Mouse (Mus musculus) midbrain, embryonic 12.5 days (tissue): Measurements from ENCODE around the gene Il31. TPM values are rescaled to one million over a fixed set of nuclear protein-coding genes. Genes with fewer than 3 reads are reported as not detected.
A peak's percentile ranks its signal among the peaks of the same experiment; 100 is the strongest.

Source experiments
- ATAC-seq: fragments of 200-750 bp; cut with Nextera tagmentation; 2 replicates; pipeline ENCODE4 v1.8.0; 2017; ENCODE audit warnings: low read depth, moderate TSS enrichment, moderate library complexity; ENCODE audit not compliant: low FRiP score
- H3K27ac ChIP-seq: fragments of 300-500 bp; sonication (generic); replicated peaks from 2 replicates; pipeline ENCODE4 v1.5.1; 2016; ENCODE audit warnings: mild to moderate bottlenecking
- H3K27me3 ChIP-seq: fragments of 300-500 bp; sonication (generic); 2 replicates; pipeline ENCODE4 v1.6.1; 2016; ENCODE audit warnings: mild to moderate bottlenecking
- H3K36me3 ChIP-seq: fragments of 300-500 bp; sonication (generic); 2 replicates; pipeline ENCODE4 v1.6.1; 2016
- H3K4me1 ChIP-seq: fragments of 300-500 bp; sonication (generic); 2 replicates; pipeline ENCODE4 v1.6.1; 2016
- H3K4me2 ChIP-seq: fragments of 300-500 bp; sonication (generic); replicated peaks from 2 replicates; pipeline ENCODE4 v1.6.1; 2016; ENCODE audit warnings: mild to moderate bottlenecking, moderate library complexity
- H3K4me3 ChIP-seq: fragments of 300-500 bp; sonication (generic); 2 replicates; pipeline ENCODE4 v1.5.1; 2016; ENCODE audit warnings: mild to moderate bottlenecking
- H3K9ac ChIP-seq: fragments of 300-500 bp; sonication (generic); replicated peaks from 2 replicates; pipeline ENCODE4 v1.6.1; 2016; ENCODE audit warnings: mild to moderate bottlenecking, moderate library complexity
- H3K9me3 ChIP-seq: fragments of 300-500 bp; sonication (generic); 2 replicates; pipeline ENCODE4 v1.6.1; 2016; ENCODE audit warnings: mild to moderate bottlenecking
- WGBS: fragments of 180-500 bp; shearing (Covaris S2); methylation state at CpG from one replicate; pipeline ENCODE4 v1.1.7; 2016; 5-methylcytosine and 5-hydroxymethylcytosine counted together
- polyA plus RNA-seq: library from polyadenylated mRNA; unstranded; fragments of >200 nt; fragmentation: Nextera tagmentation; extraction: Ambion mirVana; gene quantifications from 2 replicates; pipeline ENCODE4 v1.2.1, GENCODE M21; 2016

Gene Il31
- polyA plus RNA-seq = not detected in 2 replicates

DNA sequence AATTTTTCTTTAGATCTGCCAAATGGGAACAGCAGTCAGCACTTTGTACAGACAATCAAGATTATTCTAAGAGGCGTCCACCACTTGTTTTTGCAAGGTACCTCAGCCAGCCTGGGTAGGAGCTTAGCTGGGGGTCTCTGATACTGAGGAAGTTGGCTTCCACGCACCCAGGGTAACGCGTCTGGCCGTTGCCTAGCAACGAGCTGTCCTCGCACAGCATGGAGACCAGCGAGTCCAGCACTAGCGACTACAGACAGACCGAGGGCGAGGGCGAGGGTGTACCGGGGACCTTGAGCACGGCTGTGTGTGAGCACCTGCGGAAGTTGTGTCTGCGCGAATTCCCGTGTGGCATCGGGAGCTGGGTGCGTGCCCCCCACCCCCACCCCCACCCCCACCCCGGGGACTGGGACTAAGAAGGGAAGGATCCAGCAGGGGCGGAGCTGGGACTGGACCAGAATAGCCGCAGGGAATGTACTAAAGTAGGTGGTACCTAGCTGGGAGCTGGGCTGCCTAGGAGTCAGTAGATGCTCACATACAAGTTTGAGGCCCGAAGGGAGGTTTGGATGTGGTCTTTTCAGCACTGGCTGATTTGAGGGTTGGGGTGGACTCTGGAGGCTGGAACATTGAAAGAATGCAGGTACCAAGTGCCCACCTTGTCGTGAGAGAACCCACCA lies at the start of gene Il31, which contains the start of gene Lrrc43:
Gene Il31, minus strand, starts transcription at position 378 of the 674 bp plus-strand sequence.
Gene Lrrc43, plus strand, starts transcription at position 194 of the 674 bp plus-strand sequence.
- Histone ChIP-seq H3K27ac (no peak within 1 kb of the TSS), H3K4me2 (peak within 1 kb of the TSS; percentile 61), H3K4me1 (peaks cover 9% of the 10 kb centered on the region), H3K27me3 (peaks cover 13% of the 10 kb centered on the region), H3K36me3 (no peaks in the 10 kb centered on the region), H3K4me3 (peak within 1 kb of the TSS; percentile 33), H3K9me3 (no peaks in the 10 kb centered on the region), H3K9ac (peak within 1 kb of the TSS; percentile 28; the same call in 1 of the 2 replicates)
- 5% methylated on average over 25 of the region's 25 CpGs for WGBS
- ATAC-seq = peak; percentile 72; the same call in 1 of the 2 replicates

DNA sequence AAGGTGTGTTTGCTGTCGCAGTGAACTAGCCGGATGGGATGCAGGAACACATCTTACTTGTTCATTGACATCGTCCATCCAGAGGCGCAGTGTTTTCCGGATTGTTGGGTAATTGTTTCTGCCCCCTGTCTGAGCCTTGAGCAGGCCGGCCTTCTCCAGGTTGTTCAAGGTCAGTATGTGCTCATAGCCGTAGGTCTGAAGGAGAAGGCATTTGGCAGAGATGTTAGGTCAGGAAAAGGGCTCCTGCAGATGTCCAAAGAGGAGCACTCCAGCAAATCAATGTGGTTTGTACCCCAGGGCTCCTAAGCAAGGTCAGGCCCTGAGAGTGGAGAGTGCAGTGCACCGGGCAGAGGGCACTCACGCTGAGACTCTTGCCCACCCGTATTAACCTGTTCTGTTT lies 44.5 kb upstream of the Il31 start:
- Histone ChIP-seq H3K4me1 (no peaks in the 10 kb centered on the region), H3K9me3 (no peaks in the 10 kb centered on the region), H3K36me3 (peaks cover 80% of the 10 kb centered on the region), H3K27ac (no peak overlapping the region), H3K27me3 (no peaks in the 10 kb centered on the region), H3K4me3 (no peak overlapping the region), H3K4me2 (no peak overlapping the region), H3K9ac (no peak overlapping the region)
- WGBS = 94% methylated on average over 10 of the region's 10 CpGs
- ATAC-seq = no peak

- peaks cover 74% of the 10 kb centered on the region for H3K36me3 ChIP-seq
- H3K27me3 ChIP-seq = peaks cover 5% of the 10 kb centered on the region; the same call in 1 of the 2 replicates
- no peak overlapping the region for H3K9ac ChIP-seq
- no peaks in the 10 kb centered on the region for H3K9me3 ChIP-seq
- no peak for ATAC-seq
- WGBS = 92% methylated on average over 8 of the region's 8 CpGs
- H3K4me3 ChIP-seq = no peak overlapping the region
- H3K27ac ChIP-seq = no peak overlapping the region
- H3K4me1 ChIP-seq = peaks cover 3% of the 10 kb centered on the region; the same call in 1 of the 2 replicates
- H3K4me2 ChIP-seq = no peak overlapping the region
Measured at GRCm38 (mm10) chr5:123530056-123530455, 40.8 kb upstream of the Il31 start.

GRCm38 (mm10) chr5:123528641-123529040 lies 39.4 kb upstream of the Il31 start:
- Histone ChIP-seq H3K36me3 (peaks cover 61% of the 10 kb centered on the region), H3K9ac (no peak overlapping the region), H3K4me3 (no peak overlapping the region), H3K27ac (no peak overlapping the region), H3K9me3 (no peaks in the 10 kb centered on the region), H3K4me1 (peaks cover 9% of the 10 kb centered on the region), H3K27me3 (peaks cover 6% of the 10 kb centered on the region; the same call in 1 of the 2 replicates), H3K4me2 (no peak overlapping the region)
- WGBS = 81% methylated on average over 7 of the region's 7 CpGs
- no peak for ATAC-seq

DNA sequence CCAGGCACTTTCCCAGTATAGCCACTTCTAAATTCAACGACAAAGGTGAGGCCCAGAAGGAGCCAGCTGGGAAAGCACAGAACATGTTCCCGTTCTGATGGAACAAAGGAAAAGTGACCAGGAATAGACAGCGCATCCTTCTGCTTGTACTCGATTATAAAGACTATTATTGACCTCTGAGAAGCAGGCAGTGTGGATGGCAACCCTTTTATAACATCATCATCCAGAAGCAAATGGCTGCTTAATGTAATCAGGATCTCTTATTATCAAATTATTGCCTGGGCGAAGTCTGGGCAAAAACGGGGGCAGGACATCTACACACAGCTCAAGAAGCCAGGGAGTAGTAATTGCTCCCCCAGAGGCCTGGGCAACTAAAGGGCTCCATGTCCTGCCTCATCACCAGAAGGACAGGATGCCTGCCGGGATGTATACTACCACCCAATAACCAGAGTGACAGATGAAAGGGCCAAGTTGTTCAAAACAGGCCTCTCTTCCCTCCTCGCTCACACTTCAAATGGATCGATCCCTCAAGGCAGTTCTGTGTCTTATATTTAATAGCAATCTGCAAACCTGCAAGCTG lies 36.7 kb upstream of the Il31 start:
- Histone ChIP-seq H3K4me3 (no peak overlapping the region), H3K4me1 (peaks cover 31% of the 10 kb centered on the region), H3K4me2 (no peak overlapping the region), H3K9ac (no peak overlapping the region), H3K9me3 (no peaks in the 10 kb centered on the region), H3K36me3 (peaks cover 35% of the 10 kb centered on the region), H3K27me3 (peaks cover 6% of the 10 kb centered on the region; the same call in 1 of the 2 replicates), H3K27ac (no peak overlapping the region)
- WGBS = 89% methylated on average over 9 of the region's 9 CpGs
- no peak for ATAC-seq

DNA sequence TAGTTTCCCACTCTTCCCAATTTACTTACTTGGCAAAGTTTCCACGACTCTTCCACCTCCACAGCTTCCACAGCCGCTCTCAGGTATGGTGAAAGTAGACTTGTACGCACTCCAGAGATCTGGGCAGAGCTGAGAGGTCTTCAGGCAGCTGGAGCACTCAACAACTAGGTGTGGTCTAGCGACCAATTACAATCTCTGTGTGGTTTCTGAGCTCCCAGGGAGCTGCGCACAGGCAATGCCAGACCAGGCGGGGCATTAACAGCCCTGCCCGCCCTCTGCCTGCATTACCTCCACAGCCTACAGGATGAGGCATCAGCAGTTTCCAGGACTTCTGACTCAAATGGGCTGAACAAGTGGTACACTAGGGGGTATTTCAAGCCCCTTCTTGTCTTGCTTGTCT lies 36.0 kb upstream of the Il31 start, which contains the start of gene Gm49027:
Gene Gm49027, minus strand, starts transcription at position 208 of the 400 bp plus-strand sequence.
- no peak for ATAC-seq
- Histone ChIP-seq H3K4me3 (peak within 1 kb of the TSS; percentile 91), H3K27me3 (peaks cover 6% of the 10 kb centered on the region; the same call in 1 of the 2 replicates), H3K9ac (peak within 1 kb of the TSS; percentile 52), H3K9me3 (no peaks in the 10 kb centered on the region), H3K27ac (peak within 1 kb of the TSS; percentile 57), H3K4me1 (peaks cover 31% of the 10 kb centered on the region), H3K36me3 (peaks cover 28% of the 10 kb centered on the region), H3K4me2 (peak within 1 kb of the TSS; percentile 92)
- 89% methylated on average over 7 of the region's 7 CpGs for WGBS

- Histone ChIP-seq H3K4me2 (peak overlapping the region; percentile 92), H3K27me3 (peaks cover 6% of the 10 kb centered on the region; the same call in 1 of the 2 replicates), H3K27ac (peak overlapping the region; percentile 57), H3K36me3 (peaks cover 30% of the 10 kb centered on the region), H3K4me1 (peaks cover 31% of the 10 kb centered on the region), H3K9me3 (no peaks in the 10 kb centered on the region), H3K4me3 (peak overlapping the region; percentile 91), H3K9ac (peak overlapping the region; percentile 52)
- WGBS = under 1% methylated on average over 27 of the region's 27 CpGs
- ATAC-seq = peak; percentile 95
Measured at GRCm38 (mm10) chr5:123524393-123524750, 35.1 kb upstream of the Il31 start.

DNA sequence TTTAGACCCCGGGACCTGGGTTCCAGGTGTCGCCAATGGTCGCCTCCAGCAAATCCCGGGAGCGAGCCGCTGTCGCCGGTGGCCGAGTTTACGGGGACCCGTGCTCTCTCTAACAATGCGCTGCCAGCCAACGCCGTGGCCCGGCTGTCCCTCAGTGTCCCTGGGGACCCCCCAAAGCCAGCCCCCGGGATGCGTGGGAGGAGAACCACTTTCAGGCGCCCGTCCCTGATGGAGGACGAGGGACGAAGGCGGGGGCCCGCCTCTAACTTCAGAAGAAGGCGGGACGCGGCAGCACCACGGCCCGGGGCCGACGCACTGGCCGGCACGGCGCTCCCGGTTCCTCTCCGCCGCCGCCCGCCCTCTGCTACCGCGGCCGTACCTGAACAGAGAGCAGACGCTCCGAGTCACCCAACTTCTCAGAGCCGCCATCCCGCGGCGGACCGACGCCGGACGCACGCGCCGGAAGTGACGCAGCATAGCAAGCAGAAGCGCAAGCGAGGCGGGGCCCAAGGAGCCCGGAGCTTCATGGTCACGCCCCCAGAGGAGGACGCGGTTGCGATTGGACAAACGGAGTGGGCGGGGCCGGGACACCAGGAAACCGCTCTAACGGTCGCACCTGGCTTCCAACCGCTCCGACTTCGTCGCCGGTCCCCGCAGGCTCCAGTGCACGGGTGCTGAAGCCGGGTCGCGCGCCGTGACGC lies 34.6 kb upstream of the Il31 start, which contains the start of gene Diablo:
Gene Diablo, minus strand, starts transcription at position 485 of the 701 bp plus-strand sequence.
- no peaks in the 10 kb centered on the region for H3K9me3 ChIP-seq
- peak within 1 kb of the TSS; percentile 92 for H3K4me2 ChIP-seq
- peak within 1 kb of the TSS; percentile 57 for H3K27ac ChIP-seq
- H3K9ac ChIP-seq = peak within 1 kb of the TSS; percentile 85
- peak within 1 kb of the TSS; percentile 91 for H3K4me3 ChIP-seq
- H3K4me1 ChIP-seq = peaks cover 31% of the 10 kb centered on the region
- peak; percentile 98 for ATAC-seq
- H3K36me3 ChIP-seq = peaks cover 27% of the 10 kb centered on the region
- peaks cover 6% of the 10 kb centered on the region; the same call in 1 of the 2 replicates for H3K27me3 ChIP-seq
- WGBS = under 1% methylated on average over 80 of the region's 82 CpGs

- peaks cover 6% of the 10 kb centered on the region; the same call in 1 of the 2 replicates for H3K27me3 ChIP-seq
- no peak overlapping the region for H3K4me3 ChIP-seq
- no peak for ATAC-seq
- H3K9me3 ChIP-seq = no peaks in the 10 kb centered on the region
- H3K4me1 ChIP-seq = peaks cover 31% of the 10 kb centered on the region
- H3K27ac ChIP-seq = no peak overlapping the region
- H3K9ac ChIP-seq = no peak overlapping the region
- peaks cover 26% of the 10 kb centered on the region for H3K36me3 ChIP-seq
- 95% methylated on average over 1 of the region's 1 CpGs for WGBS
- no peak overlapping the region for H3K4me2 ChIP-seq
Measured at GRCm38 (mm10) chr5:123522166-123522565, 32.9 kb upstream of the Il31 start.

DNA sequence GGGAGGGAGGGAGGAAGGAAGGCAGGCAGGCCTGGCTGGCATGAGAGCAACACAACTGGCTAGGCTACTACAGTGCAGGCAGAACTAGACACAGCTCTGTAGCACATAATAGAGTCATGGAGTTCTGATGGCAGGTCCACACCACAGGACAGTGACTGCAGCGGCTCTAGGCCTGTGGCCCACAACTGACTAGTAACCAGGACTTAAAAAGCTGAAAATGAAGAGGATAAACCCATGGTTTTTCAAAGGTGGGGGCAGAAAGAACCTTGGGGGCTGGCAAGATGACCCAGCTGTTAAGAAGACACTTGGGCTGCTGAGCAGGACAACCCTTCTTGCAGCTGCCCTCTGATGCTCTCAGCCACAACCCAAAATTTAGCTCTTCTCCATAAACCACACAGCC lies 32.3 kb upstream of the Il31 start:
- H3K27me3 ChIP-seq = peaks cover 6% of the 10 kb centered on the region; the same call in 1 of the 2 replicates
- no peak overlapping the region for H3K4me3 ChIP-seq
- H3K27ac ChIP-seq = no peak overlapping the region
- H3K4me2 ChIP-seq = no peak overlapping the region
- no peaks in the 10 kb centered on the region for H3K9me3 ChIP-seq
- WGBS = 93% methylated on average over 1 of the region's 1 CpGs
- H3K4me1 ChIP-seq = peaks cover 31% of the 10 kb centered on the region
- H3K36me3 ChIP-seq = peaks cover 32% of the 10 kb centered on the region
- no peak for ATAC-seq
- H3K9ac ChIP-seq = no peak overlapping the region

GRCm38 (mm10) chr5:123520666-123521065 lies 31.4 kb upstream of the Il31 start:
- Histone ChIP-seq H3K9ac (no peak overlapping the region), H3K9me3 (no peaks in the 10 kb centered on the region), H3K4me2 (no peak overlapping the region), H3K27me3 (peaks cover 6% of the 10 kb centered on the region; the same call in 1 of the 2 replicates), H3K4me3 (no peak overlapping the region), H3K36me3 (peaks cover 41% of the 10 kb centered on the region), H3K4me1 (peaks cover 31% of the 10 kb centered on the region), H3K27ac (no peak overlapping the region)
- 91% methylated on average over 9 of the region's 9 CpGs for WGBS
- no peak for ATAC-seq
